Mouse (Mus musculus) heart, adult 11 months (tissue): ENCODE measurements around the gene Dlgap4.

ENCODE experiments used
- DNase-seq: peaks from one replicate; pipeline ENCODE4 v3.0.0; 2022

The Dlgap4 gene

DNA sequence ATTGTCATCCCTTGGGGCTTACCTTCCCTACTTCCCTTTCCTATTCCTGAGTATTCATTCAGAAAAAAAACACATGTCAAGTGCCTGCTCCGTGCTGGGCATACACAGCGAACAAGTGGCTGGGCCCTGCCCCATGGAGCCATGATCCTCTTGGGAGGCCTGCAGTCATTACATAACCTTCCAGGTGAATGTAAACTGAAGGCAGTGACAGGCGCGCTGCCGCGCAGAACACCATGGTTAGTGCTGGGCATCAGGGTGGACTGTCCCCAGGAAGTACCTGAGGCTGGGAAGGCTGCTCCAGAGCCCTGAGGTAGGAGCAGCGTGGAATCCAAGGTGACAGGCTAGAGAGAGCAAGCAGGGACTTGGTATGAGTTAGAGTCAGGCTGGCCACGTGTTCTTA, 7.4 kb downstream of the Dlgap4 start:
- peak; percentile 92 for DNase-seq

DNA sequence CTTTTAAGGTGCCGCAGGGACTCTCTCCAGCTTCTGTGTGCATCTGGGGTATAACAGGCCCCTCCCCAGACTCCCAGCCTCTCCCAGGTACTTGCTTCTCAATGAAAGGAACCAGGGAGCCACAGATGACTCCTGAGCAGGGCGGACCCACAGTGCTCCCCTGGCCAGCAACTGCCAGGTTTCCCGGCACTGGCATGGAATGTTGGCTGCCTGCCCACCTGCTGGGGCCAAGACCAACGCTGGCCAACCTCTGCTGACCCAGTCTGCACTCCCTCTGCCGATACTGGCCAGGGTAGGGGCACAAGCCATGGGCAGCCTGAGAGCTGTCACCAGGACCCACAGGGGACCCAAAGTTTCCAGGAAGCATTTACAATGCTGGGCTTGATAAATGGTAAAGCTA, 7.9 kb downstream of the Dlgap4 start:
- DNase-seq, result peak; percentile 97

DNA sequence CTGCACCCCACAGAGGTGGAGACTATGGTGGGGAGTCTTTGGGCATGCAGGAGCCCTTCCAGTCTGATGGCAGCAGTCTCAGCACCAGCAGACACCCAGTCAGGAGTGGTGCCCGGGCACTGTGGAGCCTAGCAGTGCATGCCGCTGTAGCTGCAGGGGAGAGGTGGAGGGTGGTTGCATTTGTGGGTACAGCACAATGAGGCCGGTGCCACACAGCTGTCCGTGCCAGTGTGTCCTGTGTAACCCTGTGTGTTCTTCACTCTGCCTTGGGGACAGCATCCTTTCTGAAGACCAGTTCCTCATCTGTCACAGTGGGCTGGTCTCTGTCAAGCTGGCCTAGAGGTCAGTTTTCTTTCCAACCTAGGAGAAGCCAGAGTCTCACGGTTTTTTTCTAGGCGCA, 8.7 kb downstream of the Dlgap4 start:
- no peak for DNase-seq

DNA sequence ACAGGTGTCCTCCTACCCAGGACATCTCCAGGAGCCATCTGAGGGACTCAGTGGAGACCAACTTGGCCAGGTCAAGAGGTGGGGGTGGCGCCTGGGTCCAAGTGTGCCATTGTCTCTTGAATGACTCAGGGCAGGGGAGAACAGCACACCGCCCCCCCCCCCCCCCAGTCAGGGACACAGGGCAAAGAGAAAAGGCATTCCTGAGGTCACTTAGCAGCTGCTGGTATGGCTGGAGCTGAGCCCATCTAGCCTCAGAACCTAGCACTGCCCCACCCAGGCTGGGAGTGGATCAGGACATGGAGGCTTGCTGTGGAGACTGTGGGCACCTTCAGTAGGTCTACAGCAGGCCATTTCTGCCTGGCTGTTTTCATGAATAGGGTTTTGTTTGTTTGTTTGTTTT, 9.7 kb downstream of the Dlgap4 start:
- DNase-seq, result no peak

DNA sequence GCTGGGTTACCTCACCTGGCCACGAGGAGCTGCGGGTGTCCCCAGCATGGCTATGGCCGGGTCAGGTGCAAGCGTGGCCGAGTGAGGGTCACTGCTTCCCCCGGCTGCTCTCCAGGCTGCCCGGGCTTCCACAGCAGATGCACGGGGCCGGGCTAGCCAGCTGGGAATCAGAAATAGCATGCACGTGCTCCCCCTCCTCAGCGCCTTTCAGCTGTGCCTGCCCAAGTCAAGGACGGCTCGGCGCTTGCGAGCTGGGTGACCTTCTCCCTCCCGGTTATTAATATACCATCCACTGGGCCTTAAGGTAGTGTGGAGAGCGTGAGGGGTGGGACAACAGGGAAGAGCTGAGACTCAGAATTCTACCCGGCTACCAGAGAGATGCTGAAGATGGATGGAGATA, 11.8 kb downstream of the Dlgap4 start:
- DNase-seq, result peak; percentile 97

DNA sequence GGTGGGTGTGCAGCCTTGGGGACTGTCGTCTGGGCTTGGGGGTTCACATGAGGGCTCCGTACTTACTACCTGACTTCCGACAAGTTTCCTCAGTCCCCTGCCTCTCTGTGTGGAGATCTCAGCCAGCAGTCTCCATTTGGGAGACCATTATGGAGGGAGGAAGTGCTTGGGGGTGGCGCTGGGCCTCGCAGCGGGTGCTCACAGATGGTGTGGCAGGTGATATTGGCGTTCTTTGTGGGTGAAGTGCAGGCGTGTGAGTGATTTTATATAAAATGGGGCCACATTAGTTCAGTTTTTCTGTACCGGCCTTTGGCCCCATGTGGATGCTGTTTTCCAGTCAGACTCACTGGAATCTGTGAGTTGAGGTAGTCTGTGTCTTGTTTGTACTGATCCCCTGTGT, 12.6 kb downstream of the Dlgap4 start:
- no peak for DNase-seq

DNA sequence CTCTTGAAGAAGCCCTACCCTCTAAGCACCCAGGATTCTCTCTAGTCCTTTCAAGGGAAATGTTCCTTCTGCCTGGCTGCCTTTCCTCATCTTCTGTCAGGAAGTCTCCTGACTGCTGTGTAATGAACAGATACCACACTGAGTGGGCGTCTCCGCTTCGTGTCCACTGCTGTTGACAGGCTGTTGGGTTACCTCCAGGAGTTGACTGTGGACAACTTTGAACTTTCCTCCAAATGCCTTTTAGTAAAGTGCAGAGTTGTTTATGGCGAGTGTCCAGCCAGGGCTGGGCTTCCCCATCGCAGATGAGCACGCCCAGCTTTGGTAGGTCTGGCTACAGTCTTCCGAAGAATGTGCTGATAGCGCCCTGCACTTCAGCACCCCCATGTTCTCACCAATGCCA, 13.0 kb downstream of the Dlgap4 start:
- peak; percentile 97 for DNase-seq

DNA sequence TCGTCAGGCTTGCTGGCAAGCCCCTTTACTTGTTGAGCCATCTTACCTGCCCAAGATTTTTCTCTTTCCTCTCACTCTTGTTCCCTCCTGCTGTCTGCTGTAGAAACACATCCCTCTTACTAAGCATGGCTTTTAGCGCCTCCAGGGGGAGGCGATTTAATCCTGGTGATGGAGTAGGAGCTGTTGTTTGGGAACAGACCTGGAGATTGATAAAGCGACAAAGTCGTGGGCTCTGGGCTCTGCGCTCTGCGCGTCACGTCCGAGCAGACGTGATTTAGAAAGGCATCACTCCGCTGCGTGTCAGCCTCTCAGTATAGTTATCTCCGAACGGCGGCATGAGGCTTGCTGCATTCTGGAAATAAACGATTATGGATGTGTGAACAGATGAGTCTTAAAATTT, 14.4 kb downstream of the Dlgap4 start:
- DNase-seq, result no peak

DNA sequence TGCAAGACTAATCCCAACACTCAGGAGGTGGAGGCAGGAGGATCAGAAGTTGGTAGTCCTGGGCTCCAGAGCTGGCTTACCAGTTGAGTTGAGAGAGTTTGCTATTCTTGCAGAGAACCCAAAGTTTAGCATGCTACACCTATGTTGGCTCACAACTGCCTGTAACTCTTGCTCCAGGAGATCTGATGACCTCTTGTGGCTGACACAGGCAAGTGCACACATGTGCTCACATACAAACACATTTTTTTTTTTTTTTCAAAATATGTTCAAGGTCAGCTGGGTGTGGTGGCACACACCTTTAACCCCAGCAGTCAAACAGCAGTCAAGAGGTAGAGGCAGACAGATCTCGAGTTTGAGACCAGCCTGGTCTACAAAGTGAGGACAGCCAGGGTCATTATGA, 16.8 kb downstream of the Dlgap4 start:
- no peak for DNase-seq

DNA sequence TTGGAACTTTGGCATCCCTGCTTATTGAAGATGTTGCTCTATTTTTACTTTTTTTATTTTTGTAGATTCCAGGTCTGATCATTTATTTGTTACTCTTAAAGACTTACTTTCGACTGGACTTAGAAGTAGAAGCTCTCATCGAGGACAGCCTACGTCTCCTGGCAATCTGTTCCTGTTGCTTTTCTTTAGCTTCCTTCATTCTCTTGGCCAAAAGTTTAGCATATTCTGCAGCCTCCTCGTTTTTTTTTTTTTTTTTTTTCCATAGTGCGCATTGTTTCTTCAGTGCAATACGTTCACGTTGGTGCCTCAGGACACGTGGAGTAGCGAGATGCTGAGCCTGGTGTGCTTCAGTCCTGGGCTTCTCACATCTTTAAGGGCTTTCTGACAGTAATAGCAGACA, 19.2 kb downstream of the Dlgap4 start:
- no peak for DNase-seq

DNA sequence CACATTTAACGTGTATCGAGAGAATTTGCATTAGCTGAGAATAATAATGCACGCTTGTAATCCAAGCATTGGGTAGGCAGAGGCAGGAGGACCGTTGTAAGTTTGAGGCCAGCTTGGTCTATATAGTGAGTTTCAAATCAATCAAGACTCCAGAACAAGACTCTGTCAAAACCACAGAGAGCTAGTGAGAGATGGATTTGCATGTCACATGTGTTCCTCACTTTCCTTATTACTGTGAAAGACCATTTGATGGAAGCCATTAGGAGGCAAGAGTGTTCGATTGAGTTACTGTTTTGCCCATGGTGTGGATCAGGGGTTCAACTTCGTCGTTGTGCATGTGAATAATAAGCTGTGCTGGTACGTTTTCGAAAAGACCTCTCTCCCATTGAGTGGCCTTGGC, 21.6 kb downstream of the Dlgap4 start:
- DNase-seq, result no peak

DNA sequence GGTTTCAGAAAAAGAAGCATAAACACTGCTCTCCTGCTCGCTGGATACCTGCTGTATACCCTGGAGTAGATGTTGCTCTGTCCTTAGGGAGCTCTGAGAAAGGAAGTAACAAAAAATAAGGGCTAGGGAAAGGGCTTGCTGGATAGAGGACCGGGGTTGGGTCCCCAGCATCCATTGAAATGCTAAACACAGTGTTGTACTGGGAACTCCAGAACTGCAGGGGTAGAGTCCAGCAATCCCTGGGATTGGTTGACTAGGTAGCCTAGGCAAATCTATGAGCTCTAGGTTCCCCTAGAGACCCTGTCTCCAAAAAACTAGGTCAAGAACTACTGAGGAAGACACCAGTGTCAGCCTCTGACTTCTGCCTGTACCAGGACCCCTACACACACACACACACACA, 27.6 kb downstream of the Dlgap4 start:
- no peak for DNase-seq

DNA sequence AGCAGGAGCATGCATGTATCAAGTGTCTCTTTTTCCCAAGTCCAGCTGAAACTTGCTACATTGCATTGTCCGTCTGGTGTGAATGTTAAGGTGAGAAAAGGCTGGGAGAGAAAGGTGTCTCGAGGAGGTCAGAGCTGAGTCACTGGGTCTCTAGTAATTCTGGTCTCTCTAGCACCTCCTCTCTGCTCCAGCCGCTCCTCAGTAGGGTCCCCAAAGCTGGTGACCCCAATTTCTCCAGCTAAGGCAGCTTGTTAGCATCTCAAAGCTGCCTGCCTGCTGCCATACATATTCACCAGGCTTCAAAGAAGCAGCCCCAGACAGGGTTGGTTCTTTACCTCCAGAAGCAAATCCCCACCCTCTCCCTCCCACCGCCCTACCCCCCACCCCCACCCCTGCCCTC, 29.4 kb downstream of the Dlgap4 start:
- DNase-seq, result no peak

DNA sequence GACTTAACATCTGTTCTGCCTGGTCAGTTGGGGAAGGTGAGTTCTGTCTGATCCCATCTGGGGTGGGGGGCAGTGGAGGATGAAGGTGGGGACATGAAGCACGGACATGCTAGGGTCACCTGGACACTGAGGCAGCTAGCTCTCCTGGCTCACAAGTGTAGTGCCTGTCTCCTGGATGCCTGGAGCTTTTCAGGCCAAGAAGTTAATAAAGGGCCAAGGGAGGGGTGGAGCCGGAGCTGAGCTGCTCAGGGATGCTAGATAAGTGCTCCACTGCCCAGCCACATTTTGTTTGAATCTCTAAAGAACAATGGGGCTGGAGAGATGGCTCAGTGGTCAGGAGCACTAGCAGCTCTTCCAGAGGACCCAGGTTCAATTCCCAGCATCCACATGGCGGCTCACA, 29.9 kb downstream of the Dlgap4 start:
- no peak for DNase-seq

DNA sequence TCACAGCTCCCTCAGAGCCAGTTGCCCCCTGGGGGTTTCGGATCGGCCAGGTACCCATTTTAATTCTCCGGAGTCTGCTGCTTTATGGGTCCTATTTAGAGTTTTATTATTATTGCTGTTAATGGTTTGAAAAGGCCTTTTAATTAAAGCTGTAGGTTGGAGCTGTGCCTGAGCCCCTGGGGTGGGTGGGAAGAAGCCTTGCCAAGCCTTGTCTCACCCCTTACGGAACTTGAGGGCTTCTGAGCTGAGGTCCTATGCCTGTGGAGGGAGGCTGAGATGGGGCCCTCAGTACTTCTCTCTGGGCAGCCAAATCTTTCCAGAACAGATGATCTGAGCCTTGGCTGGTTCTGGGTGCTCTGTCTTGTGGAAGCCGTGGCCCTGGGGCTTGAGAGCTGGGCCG, 31.6 kb downstream of the Dlgap4 start:
- no peak for DNase-seq

DNA sequence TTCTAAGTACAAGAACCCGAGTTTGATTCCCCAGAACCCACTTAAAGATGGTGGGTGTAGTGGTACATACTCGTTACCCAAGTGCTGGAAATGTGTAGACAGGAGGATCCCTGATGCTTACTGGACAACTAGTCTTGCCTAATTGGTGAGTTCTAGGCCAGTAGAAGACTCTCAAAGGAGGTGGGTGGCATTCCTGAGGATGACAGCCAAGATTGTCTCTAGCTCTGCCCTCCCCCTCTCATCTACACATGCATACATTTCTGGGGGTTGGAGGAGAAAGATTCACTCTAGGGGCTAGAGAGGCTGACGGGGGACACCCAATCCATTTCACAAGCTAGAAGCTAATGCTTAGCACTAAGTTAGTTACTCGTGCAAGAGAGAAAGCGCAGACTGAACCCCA, 33.4 kb downstream of the Dlgap4 start:
- DNase-seq, result no peak

DNA sequence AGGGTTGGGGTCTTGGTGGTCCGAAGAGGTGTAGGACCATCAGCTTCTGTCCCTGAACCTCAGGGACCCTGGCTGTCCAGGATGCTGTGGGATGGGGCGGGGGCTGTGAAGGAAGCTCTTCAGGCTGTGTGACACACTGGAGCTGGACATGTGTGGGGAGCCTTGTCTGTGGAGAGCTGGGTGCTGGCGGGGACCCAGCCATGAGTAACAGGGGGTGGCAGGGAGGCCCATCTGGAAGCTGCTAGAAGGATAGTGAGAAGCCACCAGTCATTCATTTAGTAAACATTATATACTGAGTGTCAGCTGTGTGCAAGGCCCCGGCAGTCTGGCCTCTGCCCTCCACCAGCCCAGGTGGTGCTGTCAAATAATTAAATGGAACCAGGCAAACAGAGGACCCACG, 34.5 kb downstream of the Dlgap4 start:
- DNase-seq, result no peak

DNA sequence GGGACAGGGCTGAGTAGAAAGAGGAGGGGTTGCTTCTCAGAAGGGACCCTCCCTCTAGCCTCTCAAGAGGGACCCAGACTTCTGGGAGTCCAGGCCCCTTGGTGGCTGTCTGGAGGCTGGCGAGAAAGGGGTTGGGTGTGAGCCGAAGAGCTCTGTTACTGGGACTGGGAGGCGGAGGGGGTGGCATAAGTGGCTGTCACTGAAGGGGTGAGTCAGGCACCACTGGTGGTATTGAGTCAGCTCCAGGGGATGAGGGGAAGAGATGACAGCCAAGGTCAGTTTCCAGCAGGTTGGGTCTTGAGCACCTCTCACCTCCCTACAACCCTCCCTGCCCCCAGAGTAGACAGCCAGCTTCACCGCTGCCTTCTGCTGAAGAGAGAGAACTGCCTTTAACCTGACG, 35.9 kb downstream of the Dlgap4 start:
- DNase-seq, result no peak

DNA sequence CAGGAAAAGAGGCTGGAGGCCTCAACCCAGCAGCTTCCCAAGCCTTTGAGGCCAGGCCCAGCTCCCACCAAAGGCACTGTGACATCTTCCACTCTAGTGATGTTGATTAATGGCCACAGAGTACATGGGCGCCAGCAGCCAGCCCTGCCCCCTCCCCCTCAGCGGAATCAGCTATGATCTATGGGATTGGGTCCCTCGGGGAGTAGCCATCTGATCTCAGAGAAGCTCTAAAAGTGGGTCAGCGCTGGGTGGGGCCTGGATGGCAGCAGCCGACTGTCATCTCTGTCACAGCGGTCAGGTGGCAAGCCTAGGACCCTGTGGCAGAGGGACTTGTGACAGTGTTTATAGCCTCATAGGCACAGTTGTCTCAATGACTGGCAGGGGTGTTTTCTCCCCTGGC, 37.5 kb downstream of the Dlgap4 start:
- DNase-seq, result no peak

DNA sequence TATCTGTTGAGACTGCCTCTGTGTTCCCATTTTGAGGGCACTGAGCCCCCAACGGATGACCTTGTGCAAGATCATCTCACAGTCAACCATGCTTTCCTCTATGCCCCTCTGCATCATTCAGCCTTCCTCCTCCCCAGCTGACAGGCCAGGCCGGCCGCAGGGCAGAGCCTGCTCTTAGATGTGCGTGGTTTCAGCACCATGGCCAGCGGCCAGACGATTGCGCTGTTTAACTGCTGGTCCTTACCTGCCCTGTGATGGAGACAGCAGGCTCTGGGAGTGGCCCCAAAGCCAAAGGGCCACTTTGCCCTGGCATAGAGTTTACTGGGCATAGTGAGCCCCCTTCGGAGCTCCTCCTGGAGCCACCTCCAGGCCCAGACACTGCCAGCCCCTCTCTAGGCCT, 39.3 kb downstream of the Dlgap4 start:
- DNase-seq, result no peak

DNA sequence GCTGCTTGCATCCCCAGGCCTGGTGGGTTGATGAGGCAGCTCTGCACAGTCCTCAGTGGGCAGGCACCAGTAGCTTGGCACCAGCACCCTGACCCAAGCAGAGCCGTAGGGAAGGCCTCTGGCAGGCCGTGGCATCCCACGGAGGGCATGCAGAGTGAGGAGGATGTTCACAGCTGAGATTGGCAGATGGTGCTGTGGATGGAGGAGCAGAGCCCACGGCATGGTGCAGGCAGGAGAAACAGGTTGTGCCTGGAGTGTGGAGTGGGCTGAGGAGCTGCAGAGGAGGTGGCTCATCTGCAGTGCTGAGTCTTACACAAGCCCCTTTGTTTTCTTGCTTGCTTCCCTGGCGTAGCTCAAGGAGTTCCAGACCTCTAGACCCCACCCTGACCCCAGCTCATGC, 40.6 kb downstream of the Dlgap4 start:
- no peak for DNase-seq

DNA sequence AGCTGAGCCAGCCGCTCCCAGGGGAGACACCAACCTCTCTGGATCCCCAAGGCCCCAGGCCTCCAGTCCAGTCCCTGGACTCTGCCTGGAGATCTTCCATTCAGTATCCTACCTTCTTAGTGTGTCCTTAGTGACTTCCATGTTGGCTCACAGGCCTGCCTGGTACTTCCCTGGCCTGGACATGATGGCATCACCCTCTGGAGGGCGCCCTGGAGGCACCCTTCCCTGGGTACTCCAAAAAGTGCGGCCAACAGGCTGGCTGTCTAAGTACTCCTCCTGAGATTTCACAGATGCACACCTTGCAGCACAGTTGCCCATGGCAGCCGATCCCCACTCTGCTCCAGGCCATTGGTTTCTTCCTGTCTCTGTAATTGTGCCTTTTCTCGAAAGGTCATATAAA, 42.1 kb downstream of the Dlgap4 start:
- no peak for DNase-seq

DNA sequence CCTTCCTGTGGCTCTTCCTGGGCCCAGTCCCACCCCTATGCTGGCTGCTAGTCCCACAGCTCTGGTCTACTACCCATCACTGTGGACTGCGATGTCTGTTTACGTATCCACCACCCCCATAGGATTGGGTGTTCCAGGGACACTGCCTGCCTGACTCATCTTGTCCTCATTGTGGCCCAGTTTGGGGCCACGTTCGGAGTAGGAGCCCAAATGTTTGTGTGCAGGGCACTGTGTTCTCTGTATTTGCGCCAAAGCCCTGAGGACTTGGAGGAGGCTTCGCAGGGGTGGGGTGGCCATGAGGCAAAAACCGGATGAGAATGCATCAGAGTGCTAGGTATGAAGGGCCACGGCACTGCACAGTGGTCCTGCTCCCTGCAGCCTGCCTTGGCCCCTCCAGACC, 44.0 kb downstream of the Dlgap4 start:
- DNase-seq, result no peak

DNA sequence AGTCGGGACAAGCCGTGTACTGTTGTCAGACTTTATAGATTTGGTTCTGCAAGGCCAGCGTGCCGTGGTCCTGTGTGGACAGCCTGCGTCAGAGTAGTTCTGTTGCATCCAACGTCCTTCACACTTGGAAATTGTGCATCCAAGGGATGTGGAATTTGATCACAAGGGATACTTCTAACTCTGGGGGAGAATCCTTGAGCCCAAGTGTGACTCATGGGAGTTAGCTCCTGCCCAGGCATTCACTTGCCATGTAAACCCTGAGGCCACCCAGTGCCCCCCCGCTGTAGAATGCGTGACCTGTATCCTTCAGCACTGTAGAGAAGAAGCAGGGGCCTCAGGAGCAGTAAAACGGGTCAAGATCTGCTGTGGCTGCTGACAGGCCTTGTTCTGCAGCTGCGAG, 44.7 kb downstream of the Dlgap4 start:
- DNase-seq, result no peak

DNA sequence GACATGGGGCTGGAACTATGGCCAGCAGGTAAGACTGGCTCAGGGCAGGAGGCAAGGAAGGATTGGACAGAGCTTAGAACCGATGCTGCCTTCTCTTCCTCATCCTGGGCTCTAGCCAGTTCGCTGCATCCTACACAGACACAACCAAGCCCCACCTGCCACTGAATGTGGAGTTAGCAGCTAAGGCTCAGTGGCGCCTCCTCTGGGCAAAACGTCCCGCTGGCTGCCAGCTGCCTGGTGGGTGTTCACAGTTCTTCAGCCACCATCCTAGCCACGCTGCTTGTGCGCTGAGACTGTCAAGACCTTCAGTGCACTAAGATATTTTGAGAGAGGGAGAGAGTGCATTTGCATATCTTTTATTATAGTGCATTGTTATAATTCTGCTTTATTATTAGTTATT, 45.2 kb downstream of the Dlgap4 start:
- no peak for DNase-seq

DNA sequence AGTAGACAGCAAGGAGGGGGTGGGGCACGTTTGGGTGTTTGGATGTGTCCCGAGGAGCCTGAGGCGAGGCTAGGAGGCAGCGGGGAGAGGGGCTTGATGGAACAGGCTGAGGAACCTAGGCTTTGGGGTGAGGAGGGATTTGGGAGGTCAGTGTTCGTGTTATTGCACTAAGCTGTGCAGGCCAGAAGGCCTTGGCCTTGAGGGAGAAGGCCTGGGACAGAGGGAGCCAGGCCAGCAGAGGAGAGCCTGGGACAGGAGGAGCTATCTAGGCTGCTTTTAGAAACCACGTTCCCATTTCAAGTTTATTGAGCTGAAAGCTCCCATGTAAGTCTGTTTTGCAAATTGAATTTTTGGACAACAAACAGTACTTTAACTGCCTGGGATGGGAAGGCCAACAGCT, 46.5 kb downstream of the Dlgap4 start:
- no peak for DNase-seq

DNA sequence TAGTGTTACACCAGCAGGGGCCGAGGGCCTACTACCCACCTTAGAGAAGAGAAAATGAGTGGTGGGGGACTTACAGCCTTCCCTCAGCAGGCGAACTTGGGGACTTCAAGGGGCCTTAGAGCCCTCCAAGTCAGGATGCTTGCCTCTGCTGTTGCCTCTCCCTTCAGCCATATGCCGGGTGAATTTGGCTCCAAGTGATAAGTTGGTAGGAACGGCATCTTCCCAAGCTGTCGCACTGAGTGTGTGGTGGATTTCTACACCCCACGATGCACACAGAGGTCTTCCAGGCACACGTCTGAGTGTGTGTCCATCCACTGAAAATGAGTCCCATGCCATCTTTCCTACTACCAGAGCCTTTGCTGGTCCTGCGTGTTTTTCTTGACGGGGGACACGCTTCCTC, 49.7 kb downstream of the Dlgap4 start:
- no peak for DNase-seq
